Mouse (Mus musculus): ENCODE measurements around the gene Usp37.
A peak's percentile ranks its signal among the peaks of the same experiment; 100 is the strongest.
"Not testable (repeated sequence)": the region's sequence is repeated elsewhere in the genome, so short reads cannot be mapped to it uniquely, and the experiment has no call there.

The Usp37 gene

GRCm38 (mm10) chr1:74544184-74544583 lies at the start of gene Usp37:
Usp37 (minus strand) TSS chr1:74544284.
- DNase-seq: no peak

GRCm38 (mm10) chr1:74587773-74588445 lies 43.8 kb upstream of the Usp37 start, which contains the start of the genes Zfp142 and Bcs1l:
Zfp142 (minus strand) TSS chr1:74588246.
Bcs1l (plus strand) TSS chr1:74588289.
- DNase-seq: peak; percentile 98 to 99

GRCm38 (mm10) chr1:74587233-74587772 lies 43.2 kb upstream of the Usp37 start:
- DNase-seq: no peak

- no peak for DNase-seq
These were observed 40.7 kb upstream of the Usp37 start for GRCm38 (mm10) chr1:74584616-74585398.

- DNase-seq: no peak
These were observed 38.5 kb upstream of the Usp37 start for GRCm38 (mm10) chr1:74582621-74583020.

GRCm38 (mm10) chr1:74569739-74570719 lies 25.9 kb upstream of the Usp37 start:
- no peak for DNase-seq

- no peak for DNase-seq
These were observed 21.8 kb upstream of the Usp37 start for GRCm38 (mm10) chr1:74565834-74566233.

- no peak for DNase-seq
These were observed 15.0 kb upstream of the Usp37 start for GRCm38 (mm10) chr1:74559061-74559460.

- peak; percentile 65 to 68 for DNase-seq
These were observed 1.6 kb downstream of the Usp37 start, which contains the start of gene Plcd4 for GRCm38 (mm10) chr1:74542451-74542961. Plcd4 (plus strand) TSS chr1:74542888.

- DNase-seq: peak in 1 of 2 experiments; percentile 13
These were observed 5.4 kb downstream of the Usp37 start for GRCm38 (mm10) chr1:74538650-74539049.

- no peak for DNase-seq
These were observed 15.5 kb downstream of the Usp37 start for GRCm38 (mm10) chr1:74528589-74528988.

GRCm38 (mm10) chr1:74524746-74525145 lies 19.3 kb downstream of the Usp37 start:
- DNase-seq: no peak

- no peak for DNase-seq
These were observed 24.2 kb downstream of the Usp37 start for GRCm38 (mm10) chr1:74519875-74520274.

GRCm38 (mm10) chr1:74512999-74513398 lies 31.1 kb downstream of the Usp37 start:
- DNase-seq: not testable (repeated sequence)

GRCm38 (mm10) chr1:74511306-74511705 lies 32.8 kb downstream of the Usp37 start:
- no peak for DNase-seq

GRCm38 (mm10) chr1:74507780-74508179 lies 36.3 kb downstream of the Usp37 start:
- no peak for DNase-seq

- peak in 1 of 2 experiments; percentile 77 for DNase-seq
These were observed 37.6 kb downstream of the Usp37 start for GRCm38 (mm10) chr1:74506471-74506881.

GRCm38 (mm10) chr1:74505721-74506464 lies 38.2 kb downstream of the Usp37 start, which contains the start of gene Cnot9:
Cnot9 (plus strand) TSS chr1:74506058.
- peak; percentile 100 for DNase-seq

GRCm38 (mm10) chr1:74505393-74505720 lies 38.7 kb downstream of the Usp37 start:
- no peak for DNase-seq

- no peak for DNase-seq
These were observed 43.0 kb downstream of the Usp37 start for GRCm38 (mm10) chr1:74501106-74501505.

GRCm38 (mm10) chr1:74485792-74486191 lies 58.3 kb downstream of the Usp37 start:
- DNase-seq: no peak

Measured in cerebellum, postnatal 25 days (tissue).